Mouse (Mus musculus) heart, adult 2 months (tissue): ENCODE measurements at regions not wholly inside any gene's neighbourhood (a gene's known extent, or its start where the extent isn't known, plus 50 kb on each side); places are given as distances from the start of the nearest gene placed in this dataset.

ENCODE experiments used
- CTCF ChIP-seq: fragments of 200-600 bp; IDR thresholded peaks from 2 replicates; pipeline ENCODE4 v1.8.1; 2022; ENCODE audit warnings: antibody characterized with exemption, mild to moderate bottlenecking, moderate library complexity
- EP300 ChIP-seq: fragments of 200-500 bp; IDR thresholded peaks from 2 replicates; pipeline ENCODE4 v1.6.1; 2011; ENCODE audit warnings: low read depth, low read length, control low read depth; ENCODE audit not compliant: insufficient read depth
- POLR2A ChIP-seq: fragments of 200-500 bp; IDR thresholded peaks from 2 replicates; pipeline ENCODE4 v1.6.1; 2011; ENCODE audit warnings: mild to moderate bottlenecking, low read depth, low read length, control low read depth; ENCODE audit not compliant: insufficient read depth

GRCm38 (mm10) chr9:16926315-16926984 is 425.4 kb upstream of the Fat3 start:
- no peak for TF ChIP-seq CTCF
- no peak for TF ChIP-seq POLR2A
- no peak for TF ChIP-seq EP300
